Mouse (Mus musculus) bone marrow, adult 2 months (tissue): ENCODE data around the gene Olfr822.
"Not testable (repeated sequence)": the region's sequence is repeated elsewhere in the genome, so short reads cannot be mapped to it uniquely, and the experiment has no call there.

ENCODE experiments used
- CTCF ChIP-seq: fragments of 200-500 bp; IDR thresholded peaks from 2 replicates; pipeline ENCODE4 v1.5.1; 2011; ENCODE audit warnings: low read length, control low read depth; ENCODE audit not compliant: control insufficient read depth, insufficient read depth
- POLR2A ChIP-seq: fragments of 200-500 bp; IDR thresholded peaks from 2 replicates; pipeline ENCODE4 v1.6.1; 2011; ENCODE audit warnings: low read depth, mild to moderate bottlenecking, control low read depth, low read length, borderline replicate concordance; ENCODE audit not compliant: control insufficient read depth

DNA sequence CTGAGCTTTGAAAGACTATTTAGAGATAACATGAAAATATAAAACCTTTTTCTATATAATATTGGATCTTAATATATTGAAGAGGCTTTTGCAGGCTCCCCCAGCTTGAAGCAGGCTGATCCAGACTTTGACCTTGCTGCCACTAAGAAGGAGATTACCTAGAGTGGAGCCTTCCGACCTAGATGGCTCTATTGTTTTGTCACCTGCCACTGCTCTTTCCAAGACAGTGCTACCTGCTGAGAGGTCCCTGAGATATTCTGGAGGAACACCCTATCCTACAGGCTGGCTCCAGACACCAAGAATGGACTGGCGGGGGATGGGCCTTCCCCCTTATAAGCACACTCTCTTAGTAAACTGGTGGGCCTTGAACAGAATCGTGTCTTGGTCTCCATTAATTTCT lies 45.0 kb downstream of the Olfr822 start:
- not testable (repeated sequence) for TF ChIP-seq CTCF, POLR2A
